In the genomic region with DNA sequence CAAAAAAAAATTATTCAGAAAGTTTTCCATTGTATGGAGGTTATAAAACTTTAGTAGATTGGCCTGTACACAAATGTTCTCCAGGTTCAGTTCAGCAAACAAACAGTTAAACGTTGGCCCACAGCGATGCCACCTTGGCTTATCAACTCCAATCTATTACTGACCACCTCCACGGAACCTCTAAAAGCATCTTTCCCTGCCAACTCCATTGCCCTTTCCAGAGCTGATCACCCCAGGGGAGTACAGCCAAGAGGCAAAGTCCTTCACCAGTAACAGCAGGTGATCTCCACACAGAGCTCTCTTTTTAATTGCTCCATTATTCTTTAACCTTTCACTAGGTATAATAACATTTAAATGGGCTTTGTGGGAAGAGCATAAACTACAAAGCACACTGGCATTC, we compare ENCODE assay signal across 21 mouse cellular contexts.
"Had no signal": no experiment of that assay in that cellular context is flagged by ENCODE, and none has a peak within 500 bp of the region (broad histone marks: within the 10 kb centered on the region; RNA-seq: fewer than 3 reads in every experiment).

No protein-coding gene starts in this region.

- H3K4me2 ChIP-seq: intestine, embryonic 15.5 days; limb, embryonic 13.5 days; liver, embryonic 11.5 days; lung, embryonic 14.5 days; midbrain, embryonic 13.5 days; neural tube, embryonic 13.5 days had no signal

- H3K9me3 ChIP-seq: intestine, embryonic 15.5 days; midbrain, embryonic 13.5 days; neural tube, embryonic 13.5 days had no signal

- ATAC-seq: hindbrain, embryonic 16.5 days; intestine, embryonic 15.5 days; liver, postnatal 0 days; lung, postnatal 0 days; midbrain, embryonic 13.5 days; midbrain, embryonic 16.5 days had no signal

- H3K9ac ChIP-seq: intestine, embryonic 15.5 days; limb, embryonic 13.5 days; liver, embryonic 14.5 days; liver, postnatal 0 days; lung, embryonic 14.5 days; midbrain, embryonic 13.5 days; neural tube, embryonic 13.5 days had no signal

- DNase-seq: layer of hippocampus, adult 9-11 months; liver, postnatal 0 days; lung, embryonic 14.5 days; retina, postnatal 1 day; thymus, adult 18-20 months; thymus, postnatal 36 days had no signal

- H3K27me3 ChIP-seq: intestine, embryonic 15.5 days; limb, embryonic 13.5 days; megakaryocyte, embryonic 14.5 days; midbrain, embryonic 13.5 days; neural tube, embryonic 13.5 days had no signal

- H3K36me3 ChIP-seq: intestine, embryonic 15.5 days; limb, embryonic 10.5 days; limb, embryonic 13.5 days; midbrain, embryonic 10.5 days; midbrain, embryonic 13.5 days; neural tube, embryonic 13.5 days had no signal

- H3K4me3 ChIP-seq: intestine, embryonic 15.5 days; layer of hippocampus, adult 2 months; limb, embryonic 10.5 days; limb, embryonic 13.5 days; megakaryocyte, embryonic 14.5 days; midbrain, embryonic 10.5 days; midbrain, embryonic 13.5 days; myocyte; neural tube, embryonic 13.5 days had no signal

- H3K4me1 ChIP-seq: intestine, embryonic 15.5 days; limb, embryonic 10.5 days; limb, embryonic 13.5 days; megakaryocyte, embryonic 14.5 days had no signal

- H3K27ac ChIP-seq: intestine, embryonic 15.5 days; kidney, postnatal 0 days; limb, embryonic 10.5 days; limb, embryonic 13.5 days; liver, embryonic 14.5 days; midbrain, embryonic 10.5 days; midbrain, embryonic 13.5 days; neural tube, embryonic 13.5 days had no signal
